Mouse (Mus musculus): Measurements from ENCODE around the gene 4930438A08Rik.

GRCm38 (mm10) chr11:58249203-58249981 lies 25.2 kb upstream of the 4930438A08Rik start:
- TF ChIP-seq POLR2A (IDR thresholded peaks at IDR 0.05; ENCODE audit: borderline replicate concordance, insufficient read depth, low read length) = no peak
- TF ChIP-seq CTCF (IDR thresholded peaks at IDR 0.05; ENCODE audit: borderline replicate concordance, insufficient read depth, low read depth, low read length) = no peak
